Mouse (Mus musculus) kidney, postnatal 10 days (tissue): Measurements from ENCODE around the gene Prex1.

Source experiments
- DNase-seq: peaks from one replicate; pipeline ENCODE4 v3.0.0; 2021; ENCODE audit warnings: mixed read lengths

The Prex1 gene

GRCm38 (mm10) chr2:166658380-166658779 lies 55.3 kb downstream of the Prex1 start:
- no peak for DNase-seq

- peak; percentile 70 for DNase-seq
Measured at GRCm38 (mm10) chr2:166657451-166658011, 56.1 kb downstream of the Prex1 start.

- DNase-seq: no peak
Measured at GRCm38 (mm10) chr2:166656630-166657029, 57.0 kb downstream of the Prex1 start.

- no peak for DNase-seq
Measured at GRCm38 (mm10) chr2:166655727-166656520, 57.7 kb downstream of the Prex1 start.

GRCm38 (mm10) chr2:166655308-166655707 lies 58.3 kb downstream of the Prex1 start:
- DNase-seq: no peak

- no peak for DNase-seq
Measured at GRCm38 (mm10) chr2:166654875-166655274, 58.8 kb downstream of the Prex1 start.

- DNase-seq: no peak
Measured at GRCm38 (mm10) chr2:166653564-166653963, 60.1 kb downstream of the Prex1 start.

GRCm38 (mm10) chr2:166652672-166653071 lies 61.0 kb downstream of the Prex1 start:
- DNase-seq: no peak

GRCm38 (mm10) chr2:166651317-166652030 lies 62.2 kb downstream of the Prex1 start:
- DNase-seq: no peak

GRCm38 (mm10) chr2:166650414-166650813 lies 63.2 kb downstream of the Prex1 start:
- DNase-seq: peak; percentile 68

- no peak for DNase-seq
Measured at GRCm38 (mm10) chr2:166647242-166647641, 66.4 kb downstream of the Prex1 start.

GRCm38 (mm10) chr2:166646434-166647088 lies 67.1 kb downstream of the Prex1 start:
- DNase-seq: no peak

- DNase-seq: no peak
Measured at GRCm38 (mm10) chr2:166644816-166645215, 68.8 kb downstream of the Prex1 start.

- DNase-seq: no peak
Measured at GRCm38 (mm10) chr2:166642581-166642987, 71.0 kb downstream of the Prex1 start.

GRCm38 (mm10) chr2:166639750-166640149 lies 73.9 kb downstream of the Prex1 start:
- DNase-seq: no peak

GRCm38 (mm10) chr2:166638947-166639641 lies 74.5 kb downstream of the Prex1 start:
- DNase-seq: peak; percentile 47

GRCm38 (mm10) chr2:166638079-166638800 lies 75.4 kb downstream of the Prex1 start:
- DNase-seq: no peak

- no peak for DNase-seq
Measured at GRCm38 (mm10) chr2:166637673-166637990, 76.0 kb downstream of the Prex1 start.

- no peak for DNase-seq
Measured at GRCm38 (mm10) chr2:166636867-166637672, 76.6 kb downstream of the Prex1 start.

- no peak for DNase-seq
Measured at GRCm38 (mm10) chr2:166635521-166635920, 78.1 kb downstream of the Prex1 start.
